In the genomic region with DNA sequence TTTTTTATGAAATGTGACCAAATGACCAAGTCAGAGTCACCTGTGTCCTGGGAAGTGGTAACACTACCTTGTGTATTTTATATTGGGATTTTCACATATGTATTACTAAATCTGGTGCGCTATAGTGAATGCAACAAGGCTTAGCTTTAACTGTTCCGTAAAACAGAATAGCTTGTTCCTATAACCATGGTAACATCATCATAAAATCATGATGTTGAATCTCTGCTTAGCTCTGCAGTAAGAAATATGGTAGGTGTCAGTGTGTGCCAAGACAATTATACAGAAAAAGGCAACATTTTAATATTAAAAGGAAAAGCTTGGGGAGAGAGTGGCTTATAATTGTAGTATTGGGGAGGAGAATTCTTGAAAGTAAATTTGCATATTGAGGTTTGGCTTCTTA, we compare ENCODE assay signal across 27 mouse cellular contexts.
"Had no signal": no experiment of that assay in that cellular context is flagged by ENCODE, and none has a peak within 500 bp of the region (broad histone marks: within the 10 kb centered on the region; RNA-seq: fewer than 3 reads in every experiment).

No protein-coding gene starts in this region.

- H3K4me3 ChIP-seq: gastrocnemius, adult 2 months; heart, embryonic 10.5 days; heart, embryonic 12.5 days; hindbrain, embryonic 10.5 days; hindbrain, embryonic 12.5 days; intestine, embryonic 15.5 days; left cerebral cortex, adult 2 months; limb, embryonic 10.5 days; limb, embryonic 12.5 days; liver, embryonic 13.5 days; liver, embryonic 15.5 days had no signal

- H3K4me1 ChIP-seq: heart, embryonic 10.5 days; heart, embryonic 12.5 days; hindbrain, embryonic 10.5 days; hindbrain, embryonic 12.5 days; intestine, embryonic 15.5 days; limb, embryonic 10.5 days; limb, embryonic 12.5 days; liver, embryonic 13.5 days; liver, embryonic 15.5 days had no signal

- H3K4me2 ChIP-seq: heart, embryonic 12.5 days; hindbrain, embryonic 12.5 days; hindbrain, embryonic 14.5 days; intestine, embryonic 15.5 days; limb, embryonic 12.5 days; liver, embryonic 11.5 days; liver, embryonic 13.5 days; liver, embryonic 15.5 days had no signal

- ATAC-seq: hindbrain, embryonic 16.5 days; inflammation-experienced regulatory T-cells, adult 6 months; intestine, embryonic 15.5 days; intestine, postnatal 0 days had no signal

- H3K9me3 ChIP-seq: heart, embryonic 10.5 days; heart, embryonic 12.5 days; hindbrain, embryonic 10.5 days; hindbrain, embryonic 12.5 days; intestine, embryonic 15.5 days; limb, embryonic 10.5 days; limb, embryonic 12.5 days; liver, embryonic 13.5 days; liver, embryonic 15.5 days had no signal

- H3K9ac ChIP-seq: heart, embryonic 12.5 days; hindbrain, embryonic 12.5 days; hindbrain, embryonic 14.5 days; intestine, embryonic 15.5 days; limb, embryonic 12.5 days; liver, embryonic 13.5 days; liver, embryonic 15.5 days had no signal

- H3K27ac ChIP-seq: gastrocnemius, adult 2 months; heart, embryonic 10.5 days; hindbrain, embryonic 10.5 days; hindbrain, embryonic 12.5 days; hindbrain, embryonic 14.5 days; intestine, embryonic 15.5 days; left cerebral cortex, adult 2 months; limb, embryonic 10.5 days; limb, embryonic 12.5 days; liver, embryonic 13.5 days; liver, embryonic 15.5 days had no signal

- DNase-seq: gastrocnemius, adult 2 months; gastrocnemius, postnatal 10 days; gastrocnemius, postnatal 25 days; heart, adult 18-20 months; heart, postnatal 10 days; heart, postnatal 4 days; kidney, adult 18-20 months; kidney, adult 8-10 months; kidney, postnatal 10 days; kidney, postnatal 25 days; kidney, postnatal 4 days; liver; liver, embryonic 13.5 days had no signal

- H3K36me3 ChIP-seq: intestine, embryonic 15.5 days had no signal

- H3K27me3 ChIP-seq: heart, embryonic 12.5 days; hindbrain, embryonic 12.5 days; intestine, embryonic 15.5 days; limb, embryonic 12.5 days; liver, embryonic 13.5 days; liver, embryonic 15.5 days had no signal
